Mouse (Mus musculus) kidney, embryonic 14.5 days (tissue): ENCODE results near the gene Wtap. TPM values are rescaled to one million over a fixed set of nuclear protein-coding genes. Genes with fewer than 3 reads are reported as not detected.

Source experiments
- ATAC-seq: fragments of 200-750 bp; cut with Nextera tagmentation; 2 replicates; pipeline ENCODE4 v1.8.0; 2017; ENCODE audit warnings: moderate number of reproducible peaks, mild to moderate bottlenecking, moderate TSS enrichment, moderate library complexity; ENCODE audit not compliant: low FRiP score, low TSS enrichment
- H3K27ac ChIP-seq: fragments of 300-500 bp; sonication (generic); 2 replicates; pipeline ENCODE4 v1.5.1; 2014; ENCODE audit warnings: low read depth, mild to moderate bottlenecking, low read length, moderate library complexity, mixed read lengths
- H3K27me3 ChIP-seq: fragments of 300-500 bp; sonication (generic); 2 replicates; pipeline ENCODE4 v1.6.1; 2014; ENCODE audit warnings: mild to moderate bottlenecking, low read length; ENCODE audit not compliant: control insufficient read depth, insufficient read depth
- H3K36me3 ChIP-seq: fragments of 300-500 bp; sonication (generic); 2 replicates; pipeline ENCODE4 v1.6.1; 2014; ENCODE audit warnings: low read length, mixed read lengths; ENCODE audit not compliant: control insufficient read depth, insufficient read depth
- H3K4me1 ChIP-seq: fragments of 300-500 bp; sonication (generic); 2 replicates; pipeline ENCODE4 v1.6.1; 2014; ENCODE audit warnings: low read length, mixed read lengths; ENCODE audit not compliant: control insufficient read depth, insufficient read depth
- H3K4me2 ChIP-seq: fragments of 300-500 bp; sonication (generic); replicated peaks from 2 replicates; pipeline ENCODE4 v1.6.1; 2014; ENCODE audit warnings: low read depth, mild to moderate bottlenecking, low read length
- H3K4me3 ChIP-seq: fragments of 300-500 bp; sonication (generic); 2 replicates; pipeline ENCODE4 v1.5.1; 2014; ENCODE audit warnings: mild to moderate bottlenecking, low read length
- H3K9ac ChIP-seq: fragments of 300-500 bp; sonication (generic); 2 replicates; pipeline ENCODE4 v1.6.1; 2014; ENCODE audit warnings: low read depth, mild to moderate bottlenecking, low read length, moderate library complexity
- H3K9me3 ChIP-seq: fragments of 300-500 bp; sonication (generic); 2 replicates; pipeline ENCODE4 v1.6.1; 2016; ENCODE audit warnings: low read length; ENCODE audit not compliant: control insufficient read depth
- WGBS: fragments of 180-500 bp; shearing (Covaris S2); extraction: QIAGEN DNeasy Blood & Tissue Kit; methylation state at CpG from one replicate; pipeline ENCODE4 v1.1.7; 2014; 5-methylcytosine and 5-hydroxymethylcytosine counted together
- polyA plus RNA-seq: library from polyadenylated mRNA; unstranded; fragments of >200 nt; fragmentation: Nextera tagmentation; extraction: Ambion mirVana; gene quantifications from 2 replicates; pipeline ENCODE4 v1.2.1, GENCODE M21; 2014

The Wtap gene
- polyA plus RNA-seq, 1 experiment from 2014 or later: 146 TPM

DNA sequence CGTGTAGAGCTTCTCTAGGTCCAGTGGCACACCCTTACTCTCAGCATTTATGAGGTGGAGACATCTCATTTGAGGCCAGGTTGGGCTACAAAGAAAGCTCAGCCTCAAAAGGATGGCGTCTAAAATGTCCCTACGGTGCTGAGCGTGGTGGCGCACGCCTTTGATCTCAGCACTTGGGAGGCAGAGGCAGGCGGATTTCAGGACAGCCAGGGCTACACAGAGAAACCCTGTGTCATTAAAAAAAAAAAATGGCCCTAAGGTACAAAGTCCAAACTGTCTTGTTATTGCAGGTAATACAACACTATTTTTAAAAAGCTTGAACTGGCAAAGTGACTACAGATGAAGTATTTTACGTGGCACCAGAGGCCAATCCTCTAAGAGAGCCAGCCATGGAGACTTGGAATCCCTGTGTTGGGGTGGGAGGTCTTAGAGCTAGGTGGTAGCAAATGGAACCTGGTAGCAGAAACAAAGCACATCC, 68.2 kb downstream of the Wtap start:
- ATAC-seq: no peak
- 83% methylated on average over 8 of the region's 8 CpGs for WGBS
- H3K27ac ChIP-seq: no peak overlapping the region
- H3K27me3 ChIP-seq: no peaks in the 10 kb centered on the region
- peaks cover 57% of the 10 kb centered on the region for H3K36me3 ChIP-seq
- H3K4me2 ChIP-seq: no peak overlapping the region
- no peak overlapping the region for H3K9ac ChIP-seq
- no peak overlapping the region for H3K4me3 ChIP-seq
- no peaks in the 10 kb centered on the region for H3K4me1 ChIP-seq
- no peaks in the 10 kb centered on the region for H3K9me3 ChIP-seq

DNA sequence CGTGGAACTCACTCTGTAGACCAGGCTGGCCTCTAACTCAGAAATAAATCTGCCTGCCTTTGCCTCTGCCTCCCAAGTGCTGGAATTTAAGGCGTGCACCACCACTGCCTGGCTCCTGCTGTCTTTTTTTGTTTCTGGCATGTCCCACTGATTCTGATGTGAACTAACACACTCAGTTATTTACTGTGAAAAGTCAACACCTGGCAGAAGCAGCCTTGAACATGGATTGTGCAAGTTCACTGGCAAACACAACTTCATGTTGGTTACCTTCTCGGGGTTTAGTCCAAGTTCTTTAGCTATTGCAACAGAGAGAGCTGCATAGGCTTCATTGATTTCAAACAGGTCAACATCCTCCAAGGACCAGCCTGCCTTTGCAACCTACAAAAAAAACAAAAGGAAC, 69.0 kb downstream of the Wtap start:
- Histone ChIP-seq H3K4me3 (no peak overlapping the region), H3K36me3 (peaks cover 64% of the 10 kb centered on the region), H3K27me3 (no peaks in the 10 kb centered on the region), H3K9me3 (no peaks in the 10 kb centered on the region), H3K4me2 (no peak overlapping the region), H3K9ac (no peak overlapping the region), H3K27ac (no peak overlapping the region), H3K4me1 (no peaks in the 10 kb centered on the region)
- ATAC-seq: no peak
- WGBS: 88% methylated on average over 3 of the region's 3 CpGs

DNA sequence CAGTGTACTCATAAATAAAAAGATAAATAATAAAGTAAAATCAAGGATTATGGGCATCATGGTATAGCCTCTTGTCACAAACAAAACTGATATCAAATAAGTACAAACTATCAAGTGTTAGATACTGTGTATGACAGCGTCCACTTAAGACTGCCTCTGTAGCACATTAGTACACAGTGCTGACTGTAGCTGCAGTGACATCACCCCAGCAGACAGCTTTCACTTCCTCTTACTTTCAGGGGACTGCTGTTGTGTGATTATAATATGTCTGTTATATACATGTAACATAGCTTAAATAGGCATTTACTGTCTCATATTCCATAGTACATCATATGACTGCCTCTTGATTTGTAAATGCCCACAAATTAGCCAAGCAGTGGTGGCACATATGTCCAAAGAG, 72.9 kb downstream of the Wtap start:
- Histone ChIP-seq H3K27ac (no peak overlapping the region), H3K4me3 (no peak overlapping the region), H3K36me3 (peaks cover 73% of the 10 kb centered on the region), H3K4me1 (no peaks in the 10 kb centered on the region), H3K9ac (no peak overlapping the region), H3K4me2 (no peak overlapping the region), H3K27me3 (no peaks in the 10 kb centered on the region), H3K9me3 (no peaks in the 10 kb centered on the region)
- WGBS: 89% methylated on average over 1 of the region's 1 CpGs
- ATAC-seq: no peak

Other genes starting within 250 kb of the Wtap start
- gene Igf2r, start 224.5 kb downstream of the Wtap start, polyA plus RNA-seq: 20.7 and 37.8 TPM in 2 replicates
- 0.26 and 0.66 TPM in 2 replicates for gene Mas1, start 126.0 kb downstream of the Wtap start, polyA plus RNA-seq
- not detected in 2 replicates for gene Mrgprh, start 118.1 kb downstream of the Wtap start, polyA plus RNA-seq
- 1.3 and 1.7 TPM in 2 replicates for gene Pnldc1, start 83.9 kb downstream of the Wtap start, polyA plus RNA-seq
- gene Tcp1, start 78.5 kb downstream of the Wtap start, polyA plus RNA-seq: 407 and 495 TPM in 2 replicates
- gene Mrpl18, start 77.8 kb downstream of the Wtap start, polyA plus RNA-seq: 186 and 194 TPM in 2 replicates
- 0.61 and 0.76 TPM in 2 replicates for gene Acat3, start 53.6 kb downstream of the Wtap start, polyA plus RNA-seq
- 78.4 and 95.7 TPM in 2 replicates for gene Acat2, start 33.4 kb downstream of the Wtap start, polyA plus RNA-seq
- 139 and 144 TPM in 2 replicates for gene Sod2, start 12.7 kb upstream of the Wtap start, polyA plus RNA-seq
- not detected in 2 replicates for gene Gpr31b, start 58.1 kb upstream of the Wtap start, polyA plus RNA-seq
- 0.23 TPM in 1 of 2 replicates, not detected in the other for gene Tcp10b, start 66.9 kb upstream of the Wtap start, polyA plus RNA-seq
- gene Unc93a, start 137.6 kb upstream of the Wtap start, polyA plus RNA-seq: 0.21 TPM in 1 of 2 replicates, not detected in the other
- not detected in 2 replicates for gene Smok2a, start 227.0 kb upstream of the Wtap start, polyA plus RNA-seq
- gene Smok2b, start 236.1 kb upstream of the Wtap start, polyA plus RNA-seq: not detected in 2 replicates